ENCODE assay signal across 8 mouse cellular contexts in genomic region chr6:91104765-91105399, GRCm38 (mm10). TPM values are rescaled to one million over a fixed set of nuclear protein-coding genes. Genes with fewer than 3 reads are reported as not detected.
DNase-seq lines count a peak whose midpoint lies in the region; ATAC-seq lines count a peak whose summit lies in the region.

No protein-coding gene starts in this region.

- H3K27me3 ChIP-seq in midbrain, embryonic 11.5 days (ENCODE audit: control insufficient read depth, insufficient read depth, low read length): no peaks in the 10 kb centered on the region

- WGBS in midbrain, embryonic 11.5 days: 83% methylated on average over 3 of the region's 3 CpGs

- H3K4me1 ChIP-seq in midbrain, embryonic 11.5 days (ENCODE audit: control insufficient read depth, insufficient read depth, low read length): no peaks in the 10 kb centered on the region

- H3K4me2 ChIP-seq in midbrain, embryonic 11.5 days: no peak overlapping the region

- H3K9me3 ChIP-seq in midbrain, embryonic 11.5 days (ENCODE audit: control insufficient read depth, low read length): no peaks in the 10 kb centered on the region

- no peaks in the 10 kb centered on the region for H3K36me3 ChIP-seq in midbrain, embryonic 11.5 days (ENCODE audit: control insufficient read depth, insufficient read depth, low read length)

- DNase-seq in lung, adult 18-20 months: peak; percentile 34 to 53
- DNase-seq in lung, postnatal 14 days: no peak
- DNase-seq in embryo, embryonic 9.5 days (ENCODE audit: extremely low spot score): peak; percentile 25
- peak; percentile 79 for DNase-seq in kidney, postnatal 10 days
- peak; percentile 70 for DNase-seq in mesoderm, embryonic 11.5 days (ENCODE audit: low read depth, low spot score)
- no peak for DNase-seq in thymus, postnatal 36 days
- DNase-seq in midbrain, embryonic 11.5 days (ENCODE audit: low spot score, missing footprints): no peak
- DNase-seq in cerebellum, adult 8-10 months: no peak

- no peak for ATAC-seq in midbrain, embryonic 11.5 days (ENCODE audit: low FRiP score)

- H3K9ac ChIP-seq in midbrain, embryonic 11.5 days (ENCODE audit: low read length): no peak overlapping the region

- H3K27ac ChIP-seq in midbrain, embryonic 11.5 days (ENCODE audit: low read depth, low read length): no peak overlapping the region

- H3K4me3 ChIP-seq in midbrain, embryonic 11.5 days (ENCODE audit: low read depth, low read length): no peak overlapping the region

RNA-seq across cellular contexts. Expression of gene Nup210, which starts 11.7 kb away (rescaled TPM):
- 13.9 and 15.8 TPM in 2 replicates for polyA plus RNA-seq in midbrain, embryonic 11.5 days (2014; fragmentation: Nextera tagmentation; extraction: Ambion mirVana)

RNA-seq across cellular contexts. Expression of gene Hdac11, which starts 51.6 kb away (rescaled TPM):
- 12.8 and 13.0 TPM in 2 replicates for polyA plus RNA-seq in midbrain, embryonic 11.5 days (2014; fragmentation: Nextera tagmentation; extraction: Ambion mirVana)

Comparison
In these comparisons a context has a peak if more than half of its experiments do, and no peak if none do; other contexts are left out.
1. DNase-seq: peak in lung, adult 18-20 months (2 of 2), embryo, embryonic 9.5 days (single experiment), kidney, postnatal 10 days (single experiment) and mesoderm, embryonic 11.5 days (single experiment); none in lung, postnatal 14 days (single experiment), thymus, postnatal 36 days (0 of 2), midbrain, embryonic 11.5 days (single experiment) and cerebellum, adult 8-10 months (single experiment).